Mouse (Mus musculus): ENCODE data around the gene Siah1a.

GRCm38 (mm10) chr8:86712594-86712993 lies 33.1 kb downstream of the Siah1a start:
- TF ChIP-seq CTCF (IDR thresholded peaks at IDR 0.05; ENCODE audit: control insufficient read depth, insufficient read depth, insufficient replicate concordance, low read depth, low read length) (no peak), POLR2A (IDR thresholded peaks at IDR 0.05; ENCODE audit: control insufficient read depth, low read depth, low read length) (no peak)

Data from testis, adult 2 months (tissue).